ENCODE assay signal across 28 mouse cellular contexts in the genomic region with DNA sequence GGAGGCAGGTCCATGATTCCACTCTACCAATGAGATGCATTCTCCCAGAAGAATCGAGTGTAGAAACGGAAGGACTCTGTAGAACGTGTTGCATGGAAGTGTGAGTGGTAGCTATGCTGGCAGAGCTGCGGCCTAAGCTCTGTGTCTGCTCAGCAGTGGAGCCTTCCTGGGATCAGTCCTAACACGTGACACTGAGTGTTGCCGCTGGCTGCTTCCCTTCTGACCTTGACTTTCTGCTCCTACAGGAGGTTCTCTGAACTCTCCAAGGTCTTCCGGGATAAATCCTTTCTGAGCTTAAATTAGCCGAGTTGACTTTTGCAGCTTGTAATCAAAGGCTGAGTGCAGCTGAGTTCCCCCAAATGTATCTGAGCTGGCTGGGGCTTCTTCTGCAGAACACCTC. TPM values are rescaled to one million over a fixed set of nuclear protein-coding genes. Genes with fewer than 3 reads are reported as not detected.
DNase-seq lines count a peak whose midpoint lies in the region; ATAC-seq lines count a peak whose summit lies in the region.
"Had no signal": no experiment of that assay in that cellular context is flagged by ENCODE, and none has a peak within 500 bp of the region (broad histone marks: within the 10 kb centered on the region; RNA-seq: fewer than 3 reads in every experiment).

No protein-coding gene starts in this region.

- DNase-seq in cerebellum, adult 9-11 months, result peak; percentile 5
- no peak for DNase-seq in cerebellum, postnatal 4 days (ENCODE audit: low spot score in 2 of 2)
- DNase-seq in ovary, adult 18-20 months (ENCODE audit: low spot score), result peak; percentile 71
- no peak for DNase-seq in ovary, postnatal 36 days (ENCODE audit: low spot score)
- DNase-seq in testis, postnatal 14 days (ENCODE audit: low spot score), result peak; percentile 38
- no peak for DNase-seq in left cerebral cortex, postnatal 36 days (ENCODE audit: low spot score in 2 of 2)
- DNase-seq: cerebellum, adult 11-12 months; cerebellum, postnatal 36 days; forebrain, postnatal 0 days; gastrocnemius, adult 2 months; liver; liver, postnatal 0 days; right cerebral cortex, postnatal 4 days; thymus, postnatal 4 days had no signal

- 70% methylated on average over 8 of the region's 8 CpGs for WGBS in heart, embryonic 12.5 days
- WGBS in intestine, embryonic 15.5 days, result 84% methylated on average over 8 of the region's 8 CpGs

- H3K4me1 ChIP-seq in heart, embryonic 12.5 days (replicated peaks), result peaks cover 61% of the 10 kb centered on the region
- H3K4me1 ChIP-seq in intestine, embryonic 15.5 days (replicated peaks), result no peaks in the 10 kb centered on the region

- no peak for ATAC-seq in heart, embryonic 12.5 days (ENCODE audit: insufficient number of reproducible peaks, low FRiP score)
- no peak for ATAC-seq in intestine, embryonic 15.5 days
- ATAC-seq: forebrain, postnatal 0 days; hindbrain, postnatal 0 days; liver, postnatal 0 days had no signal

- H3K9ac ChIP-seq in heart, embryonic 12.5 days, result no peak overlapping the region
- no peak overlapping the region for H3K9ac ChIP-seq in intestine, embryonic 15.5 days
- H3K9ac ChIP-seq: forebrain, postnatal 0 days; liver, postnatal 0 days had no signal

- H3K4me3 ChIP-seq in heart, embryonic 12.5 days, result no peak overlapping the region
- H3K4me3 ChIP-seq in intestine, embryonic 15.5 days (replicated peaks), result no peak overlapping the region
- H3K4me3 ChIP-seq: gastrocnemius, adult 2 months had no signal

- H3K27ac ChIP-seq in heart, embryonic 12.5 days (ENCODE audit: poor library complexity, severe bottlenecking), result peak overlapping the region; percentile 61
- no peak overlapping the region for H3K27ac ChIP-seq in intestine, embryonic 15.5 days
- H3K27ac ChIP-seq: gastrocnemius, adult 2 months; hindbrain, postnatal 0 days; macrophage had no signal

- H3K4me2 ChIP-seq in heart, embryonic 12.5 days, result no peak overlapping the region
- H3K4me2 ChIP-seq in intestine, embryonic 15.5 days (replicated peaks), result no peak overlapping the region
- H3K4me2 ChIP-seq: midbrain, embryonic 11.5 days had no signal

- no peaks in the 10 kb centered on the region for H3K9me3 ChIP-seq in heart, embryonic 12.5 days (replicated peaks)
- no peaks in the 10 kb centered on the region for H3K9me3 ChIP-seq in intestine, embryonic 15.5 days

- H3K36me3 ChIP-seq in heart, embryonic 12.5 days, result no peaks in the 10 kb centered on the region
- H3K36me3 ChIP-seq in intestine, embryonic 15.5 days, result no peaks in the 10 kb centered on the region

- no peaks in the 10 kb centered on the region for H3K27me3 ChIP-seq in heart, embryonic 12.5 days (replicated peaks)
- no peaks in the 10 kb centered on the region for H3K27me3 ChIP-seq in intestine, embryonic 15.5 days (replicated peaks)

- intact Hi-C loops in left cerebral cortex, postnatal 36 days (cut with DNase I), result no loop called here

RNA-seq across cellular contexts. Expression of gene Kcnk3, which starts 13.6 kb away (rescaled TPM):
- 45.1 and 46.2 TPM in 2 replicates for polyA plus RNA-seq in heart, embryonic 12.5 days (2016; fragmentation: Nextera tagmentation; extraction: Ambion mirVana)
- 24.4 and 24.9 TPM in 2 replicates for polyA plus RNA-seq in intestine, embryonic 15.5 days (2015; fragmentation: Nextera tagmentation; extraction: Ambion mirVana)
- 10 to 100 TPM; 21.1 to 21.3 TPM for total RNA-seq in left cerebral cortex, postnatal 36 days (2021)
- total RNA-seq: CH12.LX; granulocyte monocyte progenitor cell, adult 5-6 weeks had no signal
- polyA plus RNA-seq: macrophage had no signal

RNA-seq across cellular contexts. Expression of gene Cib4, which starts 28.7 kb away (rescaled TPM):
- polyA plus RNA-seq in heart, embryonic 12.5 days (2016; fragmentation: Nextera tagmentation; extraction: Ambion mirVana), result not detected in 2 replicates
- polyA plus RNA-seq in intestine, embryonic 15.5 days (2015; fragmentation: Nextera tagmentation; extraction: Ambion mirVana), result not detected in 2 replicates
- not detected for total RNA-seq in left cerebral cortex, postnatal 36 days (2021)
- total RNA-seq: CH12.LX; forebrain, postnatal 0 days; gastrocnemius, adult 2 months; granulocyte monocyte progenitor cell, adult 5-6 weeks; hindbrain, postnatal 0 days; layer of hippocampus, postnatal 14 days; left cerebral cortex, postnatal 25 days had no signal
- polyA plus RNA-seq: brain, embryonic 14.5 days; embryonic facial prominence, embryonic 11.5 days; forebrain, postnatal 0 days; hindbrain, postnatal 0 days; kidney, embryonic 14.5 days; large intestine, adult 2 months; liver, postnatal 0 days; macrophage; midbrain, embryonic 11.5 days; neural tube, embryonic 14.5 days had no signal

Comparison
In these comparisons a context has a peak if more than half of its experiments do, and no peak if none do; other contexts are left out.
1. DNase-seq: peak in cerebellum, adult 9-11 months (single experiment), ovary, adult 18-20 months (single experiment) and testis, postnatal 14 days (single experiment); none in cerebellum, postnatal 4 days (0 of 2), ovary, postnatal 36 days (single experiment) and left cerebral cortex, postnatal 36 days (0 of 2).